Mouse (Mus musculus) liver, embryonic 14.5 days (tissue): ENCODE data around the gene Stat4. TPM values are rescaled to one million over a fixed set of nuclear protein-coding genes. Genes with fewer than 3 reads are reported as not detected.
A peak's percentile ranks its signal among the peaks of the same experiment; 100 is the strongest.

ENCODE experiments used
- ATAC-seq: fragments of 200-750 bp; cut with Nextera tagmentation; 2 replicates; pipeline ENCODE4 v1.8.0; 2017; ENCODE audit warnings: moderate number of reproducible peaks, mild to moderate bottlenecking, moderate library complexity; ENCODE audit not compliant: insufficient read depth
- DNase-seq, 3 experiments: peaks; one replicate each; pipeline ENCODE4 v3.0.0-alpha.2; 2012 to 2013; ENCODE audit warnings: low read depth in 3 of 3, low spot score in 3 of 3
- H3K27ac ChIP-seq: fragments of 300-500 bp; sonication (generic); 2 replicates; pipeline ENCODE4 v1.5.1; 2014; ENCODE audit warnings: moderate library complexity, mild to moderate bottlenecking, control low read depth, inconsistent platforms
- H3K27me3 ChIP-seq: fragments of 300-500 bp; sonication (generic); 2 replicates; pipeline ENCODE4 v1.6.1; 2014; ENCODE audit warnings: mild to moderate bottlenecking, low read length, moderate library complexity; ENCODE audit not compliant: control insufficient read depth, insufficient read depth
- H3K36me3 ChIP-seq: fragments of 300-500 bp; sonication (generic); replicated peaks from 2 replicates; pipeline ENCODE4 v1.6.1; 2014; ENCODE audit warnings: low read depth; ENCODE audit not compliant: control insufficient read depth, insufficient read depth
- H3K4me1 ChIP-seq, 2 experiments: fragments of 200-500 bp in 1 of 2; fragments of 300-500 bp in 1 of 2; sonication (generic) in 1 of 2; replicated peaks; 2 replicates each; pipeline ENCODE4 v1.6.1; 2012 to 2014; ENCODE audit warnings: antibody characterized with exemption in 1 of 2, inconsistent platforms in 1 of 2, low read length in 1 of 2; ENCODE audit not compliant: control insufficient read depth in 2 of 2, insufficient read depth in 2 of 2
- H3K4me2 ChIP-seq: fragments of 300-500 bp; sonication (generic); 2 replicates; pipeline ENCODE4 v1.6.1; 2014; ENCODE audit warnings: low read depth, mild to moderate bottlenecking, control low read depth, moderate library complexity
- H3K4me3 ChIP-seq, 2 experiments: fragments of 200-500 bp in 1 of 2; fragments of 300-500 bp in 1 of 2; sonication (generic) in 1 of 2; 2 replicates each; pipeline ENCODE4 v1.5.1; 2012 to 2014; ENCODE audit warnings: low read depth in 2 of 2, low read length in 2 of 2, mild to moderate bottlenecking in 2 of 2, control low read depth in 1 of 2, inconsistent platforms in 1 of 2, moderate library complexity in 1 of 2; ENCODE audit not compliant: insufficient read depth in 1 of 2
- H3K9ac ChIP-seq: fragments of 300-500 bp; sonication (generic); replicated peaks from 2 replicates; pipeline ENCODE4 v1.6.1; 2014; ENCODE audit warnings: mild to moderate bottlenecking, control low read depth, moderate library complexity
- H3K9me3 ChIP-seq: fragments of 300-500 bp; sonication (generic); 2 replicates; pipeline ENCODE4 v1.6.1; 2016; ENCODE audit warnings: low read length, mixed read lengths; ENCODE audit not compliant: control insufficient read depth
- CTCF ChIP-seq: IDR thresholded peaks from 2 replicates; pipeline ENCODE4 v1.5.1; 2016; ENCODE audit warnings: antibody characterized with exemption, low read depth, control low read depth
- EP300 ChIP-seq: IDR thresholded peaks from 2 replicates; pipeline ENCODE4 v1.6.1; 2016; ENCODE audit warnings: antibody characterized with exemption, low read depth
- WGBS: fragments of 180-500 bp; shearing (Covaris S2); extraction: QIAGEN DNeasy Blood & Tissue Kit; methylation state at CpG from one replicate; pipeline ENCODE4 v1.1.7; 2014; ENCODE audit not compliant: insufficient replicate concordance; 5-methylcytosine and 5-hydroxymethylcytosine counted together
- polyA plus RNA-seq, 2 experiments: library from polyadenylated mRNA; depleted of rRNA in 1 of 2; stranded (reverse) in 1 of 2; unstranded in 1 of 2; fragments of >200 nt; fragmentation: Nextera tagmentation in 1 of 2; extraction: Ambion mirVana in 1 of 2; gene quantifications; 2 replicates each; pipeline versions ENCODE4 v1.2.1 to v1.2.3; 2012 to 2014

The Stat4 gene
- polyA plus RNA-seq (2012; rRNA removed) (0.32 and 0.42 TPM in 2 replicates), polyA plus RNA-seq (2014; fragmentation: Nextera tagmentation; extraction: Ambion mirVana) (1.5 and 1.8 TPM in 2 replicates)

- TF ChIP-seq EP300 (no peak), CTCF (no peak)
- Histone ChIP-seq H3K27me3 (no peaks in the 10 kb centered on the region), H3K4me1 (no peaks in the 10 kb centered on the region), H3K4me2 (no peak within 1 kb of the TSS), H3K9me3 (no peaks in the 10 kb centered on the region), H3K27ac (no peak within 1 kb of the TSS), H3K4me3 (no peak within 1 kb of the TSS), H3K9ac (no peak within 1 kb of the TSS), H3K36me3 (no peaks in the 10 kb centered on the region)
- no peak for DNase-seq
- no peak for ATAC-seq
- WGBS = 65% methylated on average over 5 of the region's 5 CpGs
Measured at GRCm38 (mm10) chr1:51986848-51987247, at the start of gene Stat4. Gene Stat4 (plus strand): TSS chr1:51987148.

- Histone ChIP-seq H3K4me3 (no peak overlapping the region), H3K9ac (no peak overlapping the region), H3K27ac (no peak overlapping the region), H3K27me3 (no peaks in the 10 kb centered on the region), H3K36me3 (no peaks in the 10 kb centered on the region), H3K4me2 (no peak overlapping the region), H3K9me3 (no peaks in the 10 kb centered on the region), H3K4me1 (peaks cover 0 to 13% of the 10 kb centered on the region in 2 experiments; a peak in 2 of 4 replicates)
- no peak for ATAC-seq
- DNase-seq = no peak
- 62% methylated on average over 7 of the region's 7 CpGs for WGBS
- TF ChIP-seq CTCF (no peak), EP300 (no peak)
Measured at GRCm38 (mm10) chr1:51938357-51938756, 48.6 kb upstream of the Stat4 start.

GRCm38 (mm10) chr1:51944755-51945154, 42.2 kb upstream of the Stat4 start:
- H3K27me3 ChIP-seq = no peaks in the 10 kb centered on the region
- DNase-seq = no peak
- 38% methylated on average over 5 of the region's 5 CpGs for WGBS
- H3K36me3 ChIP-seq = no peaks in the 10 kb centered on the region
- H3K4me3 ChIP-seq = no peak overlapping the region
- H3K4me1 ChIP-seq = no peaks in the 10 kb centered on the region
- H3K9ac ChIP-seq = no peak overlapping the region
- H3K27ac ChIP-seq = no peak overlapping the region
- TF ChIP-seq CTCF (peak; percentile 58), EP300 (no peak)
- no peaks in the 10 kb centered on the region for H3K9me3 ChIP-seq
- H3K4me2 ChIP-seq = no peak overlapping the region
- no peak for ATAC-seq

GRCm38 (mm10) chr1:51947116-51947515, 39.8 kb upstream of the Stat4 start:
- Histone ChIP-seq H3K9me3 (no peaks in the 10 kb centered on the region), H3K4me1 (no peaks in the 10 kb centered on the region), H3K27me3 (no peaks in the 10 kb centered on the region), H3K9ac (no peak overlapping the region), H3K36me3 (no peaks in the 10 kb centered on the region), H3K27ac (no peak overlapping the region), H3K4me3 (no peak overlapping the region), H3K4me2 (no peak overlapping the region)
- DNase-seq = no peak
- ATAC-seq = no peak
- TF ChIP-seq EP300 (no peak), CTCF (no peak)
- WGBS = 56% methylated on average over 4 of the region's 4 CpGs

GRCm38 (mm10) chr1:51964647-51965046, 22.3 kb upstream of the Stat4 start:
- Histone ChIP-seq H3K27me3 (no peaks in the 10 kb centered on the region), H3K9ac (no peak overlapping the region), H3K4me1 (no peaks in the 10 kb centered on the region), H3K9me3 (no peaks in the 10 kb centered on the region), H3K4me2 (no peak overlapping the region), H3K4me3 (no peak overlapping the region), H3K36me3 (no peaks in the 10 kb centered on the region), H3K27ac (no peak overlapping the region)
- TF ChIP-seq EP300 (no peak), CTCF (no peak)
- 68% methylated on average over 2 of the region's 2 CpGs for WGBS
- no peak for ATAC-seq
- no peak for DNase-seq
